Mouse (Mus musculus) layer of hippocampus, postnatal 14 days (tissue): ENCODE data around the gene Asap3. TPM values are rescaled to one million over a fixed set of nuclear protein-coding genes. Genes with fewer than 3 reads are reported as not detected.

Experiments
- DNase-seq, 2 experiments: peaks; one replicate each; pipeline ENCODE4 v3.0.0; 2021 to 2022; ENCODE audit warnings: low spot score in 2 of 2, mixed read lengths in 1 of 2
- total RNA-seq, 2 experiments: library from RNA; stranded (reverse); gene quantifications; 2 replicates each; pipeline ENCODE4 v1.2.3; 2021

The Asap3 gene
- total RNA-seq, 2 experiments from 2014 or later, result 5.1 to 6.0 TPM

DNA sequence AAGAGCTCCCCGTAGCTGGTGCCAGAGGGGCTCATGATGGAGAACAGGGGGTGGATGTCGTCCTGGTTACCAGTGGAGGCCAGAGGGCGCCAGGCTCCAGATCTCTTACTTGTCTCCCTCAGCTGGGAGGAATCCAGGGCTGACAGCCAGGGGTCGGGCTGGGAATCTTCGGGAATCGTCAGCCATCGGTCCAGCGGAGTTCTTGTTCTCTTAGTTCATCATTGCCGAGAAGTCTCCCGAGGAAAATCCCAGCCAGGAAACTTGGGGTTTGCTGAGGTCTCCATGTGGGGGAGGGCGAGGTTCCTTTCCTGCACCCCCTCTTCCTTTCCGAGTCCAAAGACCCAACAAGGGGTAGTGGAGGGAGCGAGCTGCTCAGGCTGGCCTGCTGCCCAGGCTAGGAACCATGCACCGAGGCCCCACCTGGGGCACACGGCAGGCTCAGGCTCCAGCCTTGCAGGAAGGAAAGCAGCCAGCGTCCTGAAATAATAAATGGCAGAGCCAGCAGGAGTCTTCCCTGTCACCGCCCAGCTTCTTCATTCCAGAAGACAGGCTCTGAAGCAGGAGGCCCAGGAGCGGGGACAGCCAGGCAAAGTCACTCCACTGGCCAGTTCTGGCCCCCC, 12.5 kb downstream of the Asap3 start:
- DNase-seq, result peak in 1 of 2 experiments; percentile 50

DNA sequence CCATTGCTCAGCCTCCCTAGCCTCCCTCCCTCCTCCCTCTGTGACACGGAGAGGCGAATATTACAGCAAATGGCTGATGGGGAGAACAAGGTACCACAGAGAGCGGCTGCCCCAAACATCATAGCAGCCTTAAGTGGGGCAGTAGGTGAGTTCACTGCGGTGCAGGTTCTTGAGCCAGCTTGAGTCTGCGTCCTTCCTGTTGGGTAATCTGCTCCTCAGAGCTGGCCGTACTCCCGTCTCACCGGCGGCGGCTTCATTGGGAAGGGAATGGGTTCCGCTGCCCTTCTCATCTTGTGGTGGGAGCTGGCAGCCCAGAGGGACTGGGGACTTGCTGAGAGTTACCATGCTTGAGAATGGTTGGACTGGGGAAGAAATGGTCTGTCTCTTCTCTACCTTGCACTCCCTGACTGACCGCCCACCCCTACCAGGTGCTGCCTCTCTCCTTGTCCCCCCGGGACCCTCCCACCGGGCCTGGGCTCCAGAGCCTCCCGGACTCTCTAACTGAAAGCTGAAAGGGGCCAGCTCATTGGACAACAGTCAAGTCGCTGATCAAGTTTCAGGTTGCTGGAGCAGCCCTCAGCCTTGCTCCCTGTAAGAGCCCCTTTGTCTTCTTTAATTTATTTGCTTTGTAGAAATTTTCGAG, 14.1 kb downstream of the Asap3 start:
- no peak for DNase-seq

DNA sequence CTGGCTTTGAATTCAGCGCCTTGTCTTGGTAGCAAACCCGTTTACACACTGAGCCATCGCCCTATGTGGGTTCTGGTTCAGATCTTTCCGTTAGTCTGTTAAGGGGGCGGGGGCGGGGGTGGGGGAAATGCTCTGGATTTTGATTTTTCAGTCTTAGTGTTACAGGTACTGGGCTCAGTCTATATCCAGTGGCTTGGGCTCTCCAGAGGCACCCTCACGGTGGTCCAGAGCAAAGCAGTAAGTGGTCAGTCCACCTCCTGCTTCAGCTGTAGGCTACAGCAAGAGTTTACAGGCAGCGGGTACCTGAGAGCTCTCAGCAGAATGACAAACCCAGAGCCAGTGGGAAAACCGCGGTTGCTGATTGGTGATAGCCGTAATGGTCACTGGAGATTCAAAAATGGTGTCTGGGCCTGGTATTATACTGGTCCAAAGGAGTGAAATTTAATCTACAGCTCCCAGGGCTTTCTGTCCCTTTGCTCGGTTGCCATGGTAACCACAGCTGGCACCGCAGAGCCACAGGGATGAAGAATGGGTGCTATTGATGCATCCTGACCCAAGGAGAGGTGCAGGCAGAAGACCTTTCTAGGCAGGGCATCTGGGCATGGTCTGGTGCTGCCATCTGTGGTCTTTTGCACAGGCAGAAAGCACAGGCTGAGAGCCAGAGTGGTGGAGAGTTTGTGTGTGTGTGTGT, 17.5 kb downstream of the Asap3 start:
- DNase-seq, result peak; percentile 57 to 58

DNA sequence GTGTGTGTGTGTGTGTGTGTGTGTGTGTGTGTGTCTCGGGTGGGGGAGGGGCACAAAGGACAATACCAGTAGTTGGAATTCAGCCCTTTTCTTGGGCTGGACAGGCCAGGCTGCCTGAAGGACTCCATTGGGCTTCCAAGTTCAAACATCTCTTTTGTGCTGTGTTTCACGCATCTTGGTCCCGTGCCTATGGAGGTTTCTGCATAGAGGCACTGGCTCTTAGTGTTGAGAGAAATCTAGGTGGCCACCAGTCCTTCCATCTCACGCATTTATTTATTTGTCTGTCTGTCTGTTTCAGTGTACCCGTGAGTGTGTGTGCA, 18.0 kb downstream of the Asap3 start:
- no peak for DNase-seq

DNA sequence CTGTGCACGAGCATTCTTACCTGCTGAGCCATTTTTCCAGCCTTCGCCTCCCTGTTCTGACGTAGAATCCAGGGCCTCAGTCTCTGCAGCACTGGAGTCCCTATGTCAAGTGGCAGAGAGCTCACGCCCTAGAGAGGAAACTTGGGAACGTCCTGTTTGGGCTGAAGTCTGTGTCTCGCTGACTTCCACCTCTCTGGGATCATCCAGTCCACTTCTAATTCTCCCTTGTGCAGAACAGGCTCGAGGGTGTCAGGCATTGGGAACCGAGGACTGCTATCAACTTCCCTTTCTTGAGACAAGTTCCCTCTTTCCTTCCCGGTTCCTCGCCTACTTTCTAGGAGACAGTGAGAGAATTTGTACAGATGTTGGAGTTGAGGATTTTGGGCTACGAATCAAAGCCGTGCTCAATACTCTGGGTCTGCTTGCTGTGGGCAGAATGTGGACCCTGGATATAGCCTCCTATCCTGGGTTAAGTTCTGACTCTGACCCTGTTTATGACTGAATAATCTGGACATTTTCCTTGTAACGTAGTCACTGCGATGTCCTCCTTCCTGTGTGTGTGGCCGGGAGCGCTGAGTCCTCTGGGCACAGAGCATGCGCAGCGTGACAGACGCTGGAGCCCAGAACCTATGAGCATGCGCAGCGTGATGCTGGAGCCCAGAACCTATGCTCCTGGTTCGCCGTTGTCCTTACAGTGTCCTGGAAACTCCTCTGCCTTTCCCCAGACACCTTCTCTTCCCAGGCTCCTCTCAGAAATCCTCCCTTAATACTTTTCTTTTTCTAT, 18.7 kb downstream of the Asap3 start:
- DNase-seq, result no peak

DNA sequence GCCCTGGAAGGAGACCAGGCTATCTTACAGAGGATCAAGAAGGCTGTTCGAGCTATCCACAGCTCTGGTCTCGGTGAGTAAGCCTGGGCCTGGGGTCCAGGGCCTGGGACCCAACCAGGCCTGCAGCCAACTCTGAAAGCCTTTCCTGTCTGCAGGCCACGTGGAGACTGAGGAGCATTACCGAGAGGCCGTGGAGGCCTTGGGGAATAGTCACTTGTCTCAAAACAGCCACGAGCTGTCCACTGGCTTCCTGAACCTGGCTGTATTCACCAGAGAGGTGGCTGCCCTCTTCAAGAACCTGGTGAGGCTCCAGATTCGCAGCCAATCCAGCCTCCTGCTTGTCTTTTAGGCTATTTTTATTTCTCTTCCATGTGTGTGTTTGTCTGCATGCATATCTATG, 21.2 kb downstream of the Asap3 start:
- DNase-seq, result no peak

DNA sequence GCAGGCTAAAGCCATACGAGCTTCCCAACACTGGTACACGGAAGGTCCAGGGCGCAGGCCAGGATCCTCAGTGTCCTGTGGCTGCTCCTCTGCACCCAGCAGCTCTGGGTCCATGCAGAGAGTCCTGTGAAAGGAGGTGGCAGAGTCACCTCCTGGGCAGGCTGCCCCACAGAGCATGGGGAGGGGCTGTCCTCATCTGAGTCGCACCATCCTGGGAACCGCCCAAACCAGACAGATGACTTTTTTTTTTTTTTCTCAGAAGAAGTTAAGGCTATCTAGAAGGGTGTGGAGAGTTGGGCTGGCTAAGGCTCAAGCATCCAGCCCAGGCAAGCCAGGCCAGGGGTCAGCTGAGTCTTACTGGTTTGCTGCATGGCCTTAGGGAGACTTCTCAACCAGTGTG, 22.5 kb downstream of the Asap3 start:
- no peak for DNase-seq

DNA sequence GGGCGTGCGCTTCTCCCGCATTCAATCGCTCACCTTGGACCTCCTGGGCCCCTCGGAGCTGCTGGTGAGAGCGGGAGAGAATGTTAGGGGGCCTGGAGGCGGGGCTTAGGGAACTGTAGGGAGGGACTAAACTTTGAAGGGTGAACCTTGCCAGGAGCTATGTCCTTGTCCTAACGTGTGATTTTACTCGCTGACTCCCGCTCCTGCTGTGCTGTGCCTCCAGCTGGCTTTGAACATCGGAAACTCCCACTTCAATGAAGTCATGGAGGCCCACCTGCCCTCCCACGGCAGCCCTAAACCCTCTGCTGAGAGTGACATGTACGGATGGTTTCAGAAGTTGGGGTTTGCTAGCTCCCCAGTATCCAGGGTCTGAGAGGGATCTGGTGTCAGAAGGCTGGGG, 32.5 kb downstream of the Asap3 start:
- no peak for DNase-seq

DNA sequence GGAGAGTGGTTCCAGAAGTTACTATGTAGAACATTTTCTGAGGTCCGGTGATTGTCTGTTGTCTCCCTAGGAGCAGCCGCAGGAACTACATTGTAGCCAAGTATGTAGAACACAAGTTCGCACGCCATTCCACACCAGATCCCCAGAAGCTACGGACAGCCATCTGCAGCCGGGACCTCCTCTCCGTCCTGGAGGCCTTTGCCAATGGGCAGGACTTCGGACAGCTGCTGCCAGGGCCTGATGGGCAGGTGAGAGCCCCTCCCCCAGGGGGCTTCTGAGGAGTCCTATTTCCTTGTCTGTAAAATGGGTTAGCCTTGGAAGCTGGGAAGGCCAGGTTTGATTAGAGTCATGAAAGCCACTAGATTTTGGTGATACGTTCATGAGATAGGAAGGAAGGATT, 32.9 kb downstream of the Asap3 start:
- no peak for DNase-seq

DNA sequence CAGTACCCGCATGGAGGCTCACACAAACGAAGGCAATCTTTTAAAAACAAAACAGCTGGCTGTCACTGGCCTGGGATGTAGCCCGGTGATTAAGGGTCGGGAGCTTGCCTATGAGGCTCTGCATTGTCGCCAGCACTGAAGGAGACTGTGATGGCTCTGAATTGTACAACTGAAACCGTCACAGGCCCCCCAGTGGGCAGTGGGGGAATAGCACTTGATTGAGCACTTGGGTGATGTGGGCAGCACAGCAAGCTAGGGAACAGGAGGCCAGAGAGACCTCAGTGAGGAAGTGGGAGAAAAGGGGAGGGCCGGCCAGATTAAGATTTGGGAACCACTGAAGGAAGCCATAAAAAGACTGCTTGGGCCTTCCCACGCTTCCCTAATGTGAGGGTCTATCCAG, 33.5 kb downstream of the Asap3 start:
- peak; percentile 83 to 88 for DNase-seq

DNA sequence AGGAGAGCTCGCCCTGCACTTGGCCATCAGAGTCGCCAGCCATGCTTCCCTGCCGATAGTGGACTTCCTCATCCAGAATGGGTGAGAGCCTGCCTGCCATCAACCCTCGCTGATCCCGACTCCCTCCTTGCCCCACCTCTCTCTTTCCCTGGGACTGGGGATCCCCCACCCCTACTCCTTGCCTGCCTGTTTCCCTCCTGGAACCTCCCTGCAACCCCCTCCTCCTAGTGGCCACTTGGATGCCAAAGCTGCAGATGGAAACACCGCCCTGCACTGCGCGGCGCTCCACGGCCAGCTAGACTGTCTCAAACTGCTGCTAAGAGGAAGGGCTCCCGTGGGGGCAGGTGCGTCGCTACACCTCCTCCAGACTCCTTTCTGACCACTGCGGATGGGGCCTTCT, 34.0 kb downstream of the Asap3 start:
- no peak for DNase-seq

DNA sequence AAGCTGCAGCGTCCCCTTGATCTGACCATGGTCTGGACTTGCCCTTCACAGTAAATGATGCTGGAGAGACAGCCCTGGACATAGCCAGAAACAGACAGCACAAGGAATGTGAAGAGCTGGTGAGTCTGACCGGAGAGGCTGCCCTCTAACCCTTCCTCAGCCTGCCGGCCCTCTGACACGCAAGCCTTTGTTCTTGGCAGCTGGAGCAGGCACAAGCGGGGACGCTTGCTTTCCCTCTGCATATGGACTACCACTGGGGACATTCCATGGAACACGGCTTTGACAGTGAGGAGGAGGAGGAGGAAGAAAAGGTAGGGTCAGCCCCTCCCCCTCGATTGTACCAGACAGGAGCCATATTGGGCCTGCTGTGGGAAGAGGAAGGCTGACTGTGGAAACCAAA, 34.8 kb downstream of the Asap3 start:
- no peak for DNase-seq

DNA sequence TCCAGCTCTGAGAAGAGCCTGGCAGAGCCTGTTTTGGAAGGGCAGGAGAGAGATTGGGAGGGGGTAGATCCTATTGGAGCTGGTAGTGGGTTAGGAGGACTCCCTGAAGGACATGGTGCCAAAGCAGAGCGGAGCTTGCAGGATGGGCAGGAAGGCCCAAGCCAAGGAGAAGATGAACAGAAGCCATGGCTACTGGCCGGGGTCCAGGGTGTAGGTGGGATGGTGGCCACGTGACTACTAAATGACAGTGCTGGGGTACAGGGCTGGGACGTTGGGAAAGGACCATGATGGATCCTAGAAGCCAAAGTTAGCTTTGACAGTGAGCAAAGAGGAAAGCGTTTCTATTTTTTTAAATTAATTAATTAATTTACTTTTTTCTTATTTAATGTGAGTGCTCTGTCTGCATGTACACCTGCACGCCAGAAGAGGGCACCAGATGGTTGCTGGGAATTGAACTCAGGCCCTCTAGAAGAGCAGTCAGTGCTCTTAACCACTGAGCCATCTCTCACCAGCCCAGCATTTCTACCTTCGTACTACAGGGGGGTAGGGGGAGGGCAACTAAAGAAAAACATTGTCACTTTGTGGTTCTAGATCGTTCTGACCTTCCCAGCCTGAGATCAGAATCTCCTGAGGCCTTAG, 36.0 kb downstream of the Asap3 start:
- no peak for DNase-seq

DNA sequence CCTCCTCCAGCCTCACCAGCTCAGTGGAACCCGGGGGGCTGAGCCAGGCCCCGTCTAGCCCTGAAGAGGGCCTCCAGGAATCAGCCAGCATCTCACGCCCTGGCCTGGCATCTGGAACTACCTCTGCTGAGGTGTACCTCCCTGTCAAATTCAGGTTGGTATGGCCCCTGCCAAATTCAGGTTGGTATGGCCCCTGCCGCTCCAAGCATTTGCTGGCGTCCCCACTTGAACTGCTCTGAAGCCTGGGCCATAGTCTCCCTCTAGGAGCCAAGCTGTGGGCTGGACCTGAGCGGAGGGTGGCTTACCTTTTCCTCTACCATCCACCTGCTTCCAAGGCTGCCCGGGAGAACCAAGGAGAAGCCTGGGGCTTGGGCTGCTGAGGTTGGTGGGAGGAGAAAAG, 36.6 kb downstream of the Asap3 start:
- no peak for DNase-seq

DNA sequence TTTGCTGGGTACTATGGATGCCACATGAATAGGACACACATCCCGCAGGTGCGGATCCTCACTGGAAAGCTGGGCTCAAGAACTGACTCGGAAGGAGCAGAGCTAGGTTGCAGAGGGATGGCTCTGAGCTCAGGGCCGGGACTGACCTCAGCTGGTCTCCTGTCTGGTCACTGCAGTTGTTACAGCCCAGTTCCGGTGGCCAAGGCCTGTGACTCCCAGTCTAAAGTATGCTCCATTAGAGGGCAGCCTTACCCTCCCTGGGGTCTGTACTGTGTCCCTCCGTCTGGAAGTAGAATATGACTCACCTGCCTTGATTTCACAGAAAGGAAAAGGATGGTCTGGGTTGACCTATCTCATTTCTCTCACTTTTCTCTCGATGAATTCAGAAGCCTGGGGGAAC, 38.0 kb downstream of the Asap3 start:
- DNase-seq, result no peak

DNA sequence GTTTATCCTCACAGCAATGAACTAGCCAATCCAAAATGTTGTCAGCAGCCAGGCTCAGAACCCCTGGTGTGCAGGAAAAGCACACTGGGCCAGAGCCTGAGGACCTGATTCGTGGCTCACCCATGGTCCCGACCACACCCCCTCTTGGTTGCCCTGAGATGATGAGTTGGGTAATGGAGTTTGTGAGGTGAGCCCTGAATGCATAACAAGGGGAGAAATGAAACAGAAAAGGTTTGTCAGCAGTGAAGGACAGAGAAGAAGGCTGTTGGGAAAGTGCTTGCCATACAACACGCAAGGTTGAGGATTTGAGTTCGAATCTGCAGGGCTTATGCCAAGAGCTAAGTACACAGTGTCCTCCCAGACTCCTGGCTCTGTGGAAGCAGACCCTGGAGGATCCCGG, 39.5 kb downstream of the Asap3 start:
- DNase-seq, result no peak

DNA sequence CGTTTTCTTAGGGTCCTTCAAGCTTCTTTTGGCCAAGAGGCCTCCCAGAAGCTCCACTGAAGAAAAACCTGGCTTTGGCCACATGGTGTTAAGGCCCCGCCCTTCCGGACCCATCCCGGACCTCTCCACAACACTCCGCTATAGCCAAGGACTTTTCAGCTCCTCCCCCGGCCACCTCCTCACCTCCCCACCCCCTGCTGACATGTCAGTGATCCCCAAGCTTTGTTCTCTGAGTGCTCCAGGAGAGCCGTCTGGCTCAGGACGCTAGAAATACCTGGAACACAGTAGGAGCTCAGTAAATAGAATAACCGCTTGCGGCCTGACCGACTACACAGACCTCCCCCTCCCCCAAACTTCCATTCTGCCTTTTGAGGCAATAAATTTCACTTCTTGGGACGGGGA, 40.4 kb downstream of the Asap3 start:
- DNase-seq, result no peak

DNA sequence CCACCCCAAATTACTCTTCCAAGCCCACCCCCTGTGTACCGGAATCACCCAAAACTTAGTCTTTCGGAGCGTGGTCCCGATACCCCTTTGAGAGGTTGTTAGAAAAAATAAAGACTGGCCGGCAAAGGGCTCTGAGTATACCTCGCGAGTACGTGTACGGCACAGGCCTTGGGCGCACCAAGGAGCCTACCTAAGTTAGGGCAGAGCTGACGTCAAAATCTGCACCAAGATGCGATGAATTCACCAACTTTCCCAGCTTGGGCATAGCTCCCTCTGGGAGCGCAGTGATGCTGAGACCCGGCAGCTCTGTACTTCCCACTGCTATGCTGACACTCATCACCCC, 41.2 kb downstream of the Asap3 start:
- DNase-seq, result no peak

DNA sequence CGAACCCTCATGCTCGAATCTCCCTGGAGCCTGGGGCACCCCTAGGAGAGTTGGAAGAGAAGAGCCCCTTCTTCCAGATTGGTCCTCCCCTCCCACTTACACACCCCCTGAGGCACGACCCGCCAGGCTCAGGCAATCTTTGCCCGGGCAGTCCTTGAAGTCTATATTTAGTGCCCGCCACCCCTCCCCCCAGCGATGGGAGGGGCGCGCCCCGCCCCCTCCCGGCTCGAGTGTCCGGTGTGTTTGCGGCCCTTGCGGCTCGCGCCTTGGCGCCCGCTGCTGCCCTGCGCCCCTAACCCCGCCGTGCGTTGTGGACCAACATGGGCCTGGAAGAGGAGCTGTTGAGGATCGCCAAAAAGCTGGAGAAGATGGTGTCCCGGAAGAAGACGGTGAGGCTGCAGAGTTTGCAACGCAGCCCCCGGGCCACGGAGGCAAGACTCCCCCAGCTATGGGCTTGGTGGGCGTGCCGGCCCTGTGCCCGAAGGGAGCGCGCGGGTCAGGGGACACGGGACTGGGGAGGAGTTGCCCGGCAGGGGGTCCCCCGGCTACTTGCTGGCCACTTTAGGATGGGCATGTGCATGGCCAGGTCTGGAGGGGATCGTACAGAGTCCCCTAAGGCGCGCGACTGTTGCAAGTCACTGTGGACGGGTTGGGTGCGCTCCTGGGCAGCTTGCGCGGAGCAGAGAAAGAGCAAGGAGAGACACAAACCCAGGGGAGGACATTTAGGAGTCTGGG, 41.7 kb downstream of the Asap3 start, which contains the start of gene Tcea3:
Gene Tcea3, plus strand, starts transcription at position 1 of the 735 bp plus-strand sequence.
- DNase-seq, result no peak

DNA sequence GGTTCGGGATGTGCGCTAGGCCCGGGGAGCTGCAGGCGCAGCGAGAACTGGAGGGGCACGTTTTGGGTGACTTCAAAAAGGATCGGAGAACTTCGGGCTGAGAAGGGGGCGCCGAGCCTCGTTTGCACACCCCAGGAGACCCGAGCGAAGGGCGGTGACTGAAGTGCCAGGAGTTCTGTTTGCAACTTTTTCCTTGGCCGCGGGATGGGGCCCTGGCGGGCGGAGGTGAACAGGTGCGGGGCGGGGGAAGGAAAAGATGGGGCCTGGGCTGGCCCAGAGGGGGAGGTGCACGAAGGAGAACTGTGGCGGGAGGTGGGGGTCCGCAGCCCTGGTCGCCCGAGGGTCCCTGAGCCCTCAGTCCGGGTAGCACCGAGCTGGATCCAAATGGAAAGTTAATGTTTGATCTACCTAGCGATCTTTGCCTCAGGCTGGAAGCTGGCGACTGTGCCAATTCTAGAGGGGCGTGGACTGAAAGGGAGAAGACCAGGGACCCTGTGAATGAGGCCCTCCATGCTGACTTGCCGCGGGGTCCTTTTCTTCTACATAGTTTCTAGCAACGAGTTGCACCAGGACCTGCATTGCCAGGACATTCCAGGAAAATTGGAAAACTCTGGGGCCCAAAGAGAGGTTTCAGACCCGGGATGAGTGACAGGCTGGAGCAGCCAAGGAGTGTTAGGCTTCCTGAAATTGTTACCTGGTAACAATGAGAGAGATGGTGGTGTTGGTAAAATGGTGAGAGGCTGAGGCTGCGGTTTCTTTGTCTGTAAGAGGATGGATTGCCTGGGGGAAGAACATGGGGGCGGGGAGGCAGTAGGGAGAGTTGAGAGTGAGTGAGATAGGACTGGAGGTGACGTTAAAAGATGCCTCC, 42.5 kb downstream of the Asap3 start:
- no peak for DNase-seq
